Mouse (Mus musculus) urinary bladder, postnatal 4 days (tissue): ENCODE measurements around the gene Olfr1325.
"Not testable (repeated sequence)": the region's sequence is repeated elsewhere in the genome, so short reads cannot be mapped to it uniquely, and the experiment has no call there.

Experiments used
- DNase-seq, 2 experiments: peaks; one replicate each; pipeline ENCODE4 v3.0.0; 2021 to 2022; ENCODE audit warnings: low spot score in 2 of 2

Olfr1325 gene

GRCm38 (mm10) chrX:74592379-74592778 is at the start of gene Olfr1325:
Gene Olfr1325, plus strand, starts transcription at chrX:74592679.
- no peak for DNase-seq

- DNase-seq = no peak
These were observed 17.7 kb upstream of the Olfr1325 start, which contains the start of gene Olfr1326-ps1 for GRCm38 (mm10) chrX:74574788-74575187. Gene Olfr1326-ps1, minus strand, starts transcription at chrX:74574888.

GRCm38 (mm10) chrX:74645466-74646323 is 53.2 kb downstream of the Olfr1325 start, which contains the start of gene Gm5640:
Gene Gm5640, minus strand, starts transcription at chrX:74645635.
- DNase-seq = not testable (repeated sequence)

GRCm38 (mm10) chrX:74646393-74646792 is 53.9 kb downstream of the Olfr1325 start:
- DNase-seq = not testable (repeated sequence)
